Comparison of ENCODE assay signal across 8 mouse cellular contexts in the genomic region with DNA sequence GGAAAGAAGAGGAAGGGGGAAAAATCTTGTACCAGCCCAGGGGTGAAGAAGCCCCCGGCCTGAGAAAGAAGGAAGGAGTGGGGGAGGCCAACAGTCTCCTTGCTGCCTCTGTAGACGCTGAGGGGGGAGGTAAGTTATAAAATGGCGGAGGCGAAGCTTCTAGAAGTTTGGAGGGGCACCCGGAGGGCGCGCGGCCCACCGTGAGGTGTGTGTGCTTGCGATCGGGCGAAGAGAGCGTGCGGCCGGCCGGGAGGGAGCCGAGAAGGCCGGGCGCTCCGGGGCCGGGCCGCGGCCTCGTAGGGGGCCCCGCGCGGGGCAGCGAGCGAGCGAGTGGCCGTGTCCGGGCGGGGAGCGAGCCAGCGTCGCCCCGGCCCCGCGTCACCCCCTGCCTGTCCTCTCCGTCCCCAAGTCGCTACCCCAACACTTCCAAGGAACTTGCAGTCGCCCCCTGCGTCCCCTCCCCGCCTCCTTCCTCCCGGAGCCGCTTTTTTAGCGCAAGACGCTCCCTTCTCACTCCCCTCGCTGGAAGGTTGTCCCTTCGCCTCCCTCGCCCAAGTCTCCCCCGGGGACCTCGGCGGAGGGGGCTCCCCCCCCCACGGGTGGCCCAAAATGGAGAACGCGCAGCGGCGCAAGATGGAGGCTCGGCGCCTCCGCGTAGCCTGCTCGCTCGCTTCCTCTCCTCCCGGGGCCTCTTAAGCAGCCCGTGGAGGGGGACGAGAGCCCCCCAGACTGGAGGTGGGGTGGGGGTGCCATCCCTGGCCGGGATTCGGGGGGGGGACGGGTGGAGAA. TPM values are rescaled to one million over a fixed set of nuclear protein-coding genes. Genes with fewer than 3 reads are reported as not detected.
A peak's percentile ranks its signal among the peaks of the same experiment; 100 is the strongest.
DNase-seq lines count a peak whose midpoint lies in the region; ATAC-seq and TF ChIP-seq lines count a peak whose summit lies in the region.

No protein-coding gene starts in this region.

- no peak for TF ChIP-seq CTCF in MEL (IDR thresholded peaks at IDR 0.05 in 2 of 3, conservative IDR thresholded peaks at IDR 0.05 in 1 of 3; ENCODE audit: control insufficient read depth in 1 of 3, insufficient read depth in 1 of 3, low read depth in 2 of 3, low read length in 3 of 3, poor library complexity in 1 of 3, severe bottlenecking in 1 of 3)

- DNase-seq in MEL (ENCODE audit: low read depth, low spot score), result peak; percentile 53
- DNase-seq in cerebellum, adult 9-10 months, result peak; percentile 60
- DNase-seq in frontal cortex, postnatal 10 days (ENCODE audit: low spot score in 2 of 2), result peak; percentile 26 to 27
- DNase-seq in left cerebral cortex, adult 18-20 months (ENCODE audit: low spot score in 2 of 2), result peak; percentile 11 to 38
- peak; percentile 15 to 20 for DNase-seq in right cerebral cortex, adult 2 months (ENCODE audit: low spot score in 2 of 2)
- DNase-seq in urinary bladder, postnatal 25 days (ENCODE audit: low spot score), result peak; percentile 31

- no peak for TF ChIP-seq RAD21 in MEL (IDR thresholded peaks at IDR 0.05; ENCODE audit: low read depth, low read length)

- peaks cover 39% of the 10 kb centered on the region for H3K79me2 ChIP-seq in MEL (ENCODE audit: control insufficient read depth, insufficient read depth, low read length, poor library complexity)

- TF ChIP-seq EP300 in MEL (IDR thresholded peaks at IDR 0.05; ENCODE audit: low read depth in 1 of 2, low read length in 2 of 2), result no peak

- peak overlapping the region; percentile 96 for H3K27ac ChIP-seq in MEL (ENCODE audit: control insufficient read depth, low read depth, low read length)
- H3K27ac ChIP-seq in hindbrain, embryonic 12.5 days, result peak overlapping the region; percentile 99

- peak; percentile 71 for ATAC-seq in hindbrain, embryonic 12.5 days (ENCODE audit: low FRiP score)
- peak; percentile 9; the same call in 1 of the 2 replicates for ATAC-seq in megakaryocyte, adult 5-6 weeks (ENCODE audit: poor library complexity, severe bottlenecking)

- H3K36me3 ChIP-seq in MEL (ENCODE audit: control insufficient read depth in 1 of 2, insufficient read depth in 2 of 2, low read length in 2 of 2), result peaks cover 0 to 4% of the 10 kb centered on the region in 2 experiments; a peak in 2 of 4 replicates
- no peaks in the 10 kb centered on the region for H3K36me3 ChIP-seq in hindbrain, embryonic 12.5 days

- peak overlapping the region; percentile 100 for H3K9ac ChIP-seq in MEL (ENCODE audit: control insufficient read depth, low read depth, low read length, poor library complexity, severe bottlenecking)
- peak overlapping the region; percentile 93 for H3K9ac ChIP-seq in hindbrain, embryonic 12.5 days

- H3K9me3 ChIP-seq in MEL (replicated peaks; ENCODE audit: insufficient read depth, low read length), result no peaks in the 10 kb centered on the region
- no peaks in the 10 kb centered on the region for H3K9me3 ChIP-seq in hindbrain, embryonic 12.5 days (replicated peaks)

- peak; percentile 48 to 55; a peak in 2 of 4 replicates for TF ChIP-seq POLR2A in MEL (IDR thresholded peaks at IDR 0.05; ENCODE audit: control insufficient read depth in 1 of 2, insufficient read depth in 1 of 2, low read depth in 1 of 2, low read length in 2 of 2, poor library complexity in 1 of 2)

- H3K4me1 ChIP-seq in MEL (ENCODE audit: control insufficient read depth in 1 of 2, insufficient read depth in 2 of 2, low read length in 2 of 2), result no peaks in the 10 kb centered on the region; a peak in 1 of 4 replicates
- H3K4me1 ChIP-seq in hindbrain, embryonic 12.5 days, result no peaks in the 10 kb centered on the region

- H3K4me3 ChIP-seq in MEL (ENCODE audit: control insufficient read depth in 1 of 2, insufficient read depth in 1 of 2, low read depth in 2 of 2, low read length in 2 of 2), result peak overlapping the region; percentile 86 to 94
- peak overlapping the region; percentile 58 for H3K4me3 ChIP-seq in hindbrain, embryonic 12.5 days

- peak overlapping the region; percentile 47 for H3K4me2 ChIP-seq in hindbrain, embryonic 12.5 days (replicated peaks)

- H3K27me3 ChIP-seq in MEL (ENCODE audit: control insufficient read depth in 1 of 2, insufficient read depth in 2 of 2, low read length in 2 of 2), result no peaks in the 10 kb centered on the region
- H3K27me3 ChIP-seq in hindbrain, embryonic 12.5 days, result no peaks in the 10 kb centered on the region

- WGBS in hindbrain, embryonic 12.5 days, result 24% methylated on average over 49 of the region's 71 CpGs

TF ChIP-seq in MEL, 35 proteins besides CTCF, POLR2A, EP300 and RAD21:
- TF ChIP-seq MAX (IDR thresholded peaks at IDR 0.05; ENCODE audit: low read length) (no peak), NRF1 (IDR thresholded peaks at IDR 0.05; ENCODE audit: insufficient read depth, low read depth, low read length, poor library complexity, severe bottlenecking) (0 out of 2 replicates have a peak, but pooled peaks have one; percentile 2), MAZ (IDR thresholded peaks at IDR 0.05; ENCODE audit: low read depth, low read length) (peak; percentile 8; the same call in 1 of the 2 replicates), TCF12 (IDR thresholded peaks at IDR 0.05; ENCODE audit: low read depth, low read length) (0 out of 2 replicates have a peak, but pooled peaks have one; percentile 9)

RNA-seq across cellular contexts. Expression of a gene that starts 0.6 kb away (rescaled TPM):
- total RNA-seq in MEL (2012; rRNA removed), result 22.9 and 29.3 TPM in 2 replicates
- 10 to 100 TPM in 1 of 2 experiments, not detected in 1; 18.0 TPM for polyA plus RNA-seq in MEL (2012; ENCODE audit: insufficient read depth in 1 of 2, insufficient read length in 2 of 2, low read depth in 1 of 2, low replicate concordance in 2 of 2, missing spikeins in 1 of 2)
- polyA plus RNA-seq in hindbrain, embryonic 12.5 days (2016; fragmentation: Nextera tagmentation; extraction: Ambion mirVana), result 42.3 and 44.7 TPM in 2 replicates
- total RNA-seq in left cerebral cortex, adult 18-20 months (2021), result 10 to 100 TPM; 47.9 to 48.7 TPM
- total RNA-seq in megakaryocyte, adult 5-6 weeks (2015), result 124 and 154 TPM in 2 replicates
- 582 and 644 TPM in 2 replicates for total RNA-seq in megakaryocyte, adult 5-6 weeks (2017)

Comparison
In these comparisons a context has a peak if more than half of its experiments do, and no peak if none do; other contexts are left out.
1. Peak in every context shown above with its lines: DNase-seq, ATAC-seq, H3K4me3 ChIP-seq and H3K27ac ChIP-seq.